Mouse (Mus musculus) heart, adult 2 months (tissue): ENCODE data around the gene Lamb1.

Experiments used
- CTCF ChIP-seq: fragments of 200-600 bp; IDR thresholded peaks from 2 replicates; pipeline ENCODE4 v1.8.1; 2022; ENCODE audit warnings: antibody characterized with exemption, mild to moderate bottlenecking, moderate library complexity
- EP300 ChIP-seq: fragments of 200-500 bp; IDR thresholded peaks from 2 replicates; pipeline ENCODE4 v1.6.1; 2011; ENCODE audit warnings: low read depth, low read length, control low read depth; ENCODE audit not compliant: insufficient read depth
- POLR2A ChIP-seq: fragments of 200-500 bp; IDR thresholded peaks from 2 replicates; pipeline ENCODE4 v1.6.1; 2011; ENCODE audit warnings: mild to moderate bottlenecking, low read depth, low read length, control low read depth; ENCODE audit not compliant: insufficient read depth

DNA sequence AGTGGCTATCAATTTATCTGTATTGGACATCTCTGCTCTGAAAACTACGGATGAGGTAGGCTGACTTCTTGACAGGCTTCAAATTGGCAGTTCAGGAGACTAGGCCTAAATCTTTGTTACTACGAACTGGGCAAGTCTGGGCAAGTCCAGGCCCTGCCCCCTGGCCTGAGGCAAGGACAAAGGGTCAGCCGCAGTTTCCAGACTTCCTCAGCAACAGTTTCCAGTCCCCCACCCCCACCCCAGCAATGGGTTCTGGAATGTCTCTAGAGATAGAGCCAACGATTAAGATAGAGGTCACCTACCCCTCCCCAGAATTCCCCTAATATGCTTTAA is 110.2 kb downstream of the Lamb1 start:
- TF ChIP-seq POLR2A (no peak), CTCF (no peak), EP300 (no peak)
